Mouse (Mus musculus) T-helper 1 cell (primary cell): ENCODE measurements around the gene Sorl1.

Experiments
- in situ Hi-C: fragments of 300-600 bp; cut with MboI, MseI; formaldehyde crosslinking; loops from one replicate; pipeline ENCODE4 v1.15.1; 2025; ENCODE audit warnings: high pct_unique_total_duplicates

Sorl1 gene

GRCm38 (mm10) chr9:41922416-41922815 is 201.7 kb downstream of the Sorl1 start:
- in situ Hi-C loops: no loop called here

- in situ Hi-C loops: no loop called here
Measured at GRCm38 (mm10) chr9:41918657-41919380, 205.3 kb downstream of the Sorl1 start.

- in situ Hi-C loops: no loop called here
Measured at GRCm38 (mm10) chr9:41918155-41918554, 205.9 kb downstream of the Sorl1 start.

- in situ Hi-C loops: no loop called here
Measured at GRCm38 (mm10) chr9:41915571-41915970, 208.5 kb downstream of the Sorl1 start.
